Mouse (Mus musculus) neural tube, embryonic 15.5 days (tissue): ENCODE measurements around the gene Gm15737. TPM values are rescaled to one million over a fixed set of nuclear protein-coding genes. Genes with fewer than 3 reads are reported as not detected.

Experiments used
- ATAC-seq: fragments of 200-750 bp; cut with Nextera tagmentation; 2 replicates; pipeline ENCODE4 v1.8.0; 2017; ENCODE audit warnings: mild to moderate bottlenecking, moderate TSS enrichment, moderate library complexity; ENCODE audit not compliant: low FRiP score
- H3K27ac ChIP-seq: fragments of 300-500 bp; sonication (generic); replicated peaks from 2 replicates; pipeline ENCODE4 v1.5.1; 2015; ENCODE audit warnings: mild to moderate bottlenecking, inconsistent platforms
- H3K27me3 ChIP-seq: fragments of 300-500 bp; sonication (generic); replicated peaks from 2 replicates; pipeline ENCODE4 v1.6.1; 2015; ENCODE audit warnings: inconsistent platforms
- H3K36me3 ChIP-seq: fragments of 300-500 bp; sonication (generic); 2 replicates; pipeline ENCODE4 v1.6.1; 2015; ENCODE audit warnings: inconsistent platforms
- H3K4me1 ChIP-seq: fragments of 300-500 bp; sonication (generic); 2 replicates; pipeline ENCODE4 v1.6.1; 2015; ENCODE audit warnings: inconsistent platforms
- H3K4me2 ChIP-seq: fragments of 300-500 bp; sonication (generic); 2 replicates; pipeline ENCODE4 v1.6.1; 2015; ENCODE audit warnings: inconsistent platforms, mild to moderate bottlenecking, moderate library complexity
- H3K4me3 ChIP-seq: fragments of 300-500 bp; sonication (generic); replicated peaks from 2 replicates; pipeline ENCODE4 v1.5.1; 2015; ENCODE audit warnings: mild to moderate bottlenecking, inconsistent platforms
- H3K9ac ChIP-seq: fragments of 300-500 bp; sonication (generic); replicated peaks from 2 replicates; pipeline ENCODE4 v1.6.1; 2015; ENCODE audit warnings: mild to moderate bottlenecking, inconsistent platforms
- H3K9me3 ChIP-seq: fragments of 300-500 bp; sonication (generic); replicated peaks from 2 replicates; pipeline ENCODE4 v1.6.1; 2016; ENCODE audit warnings: inconsistent platforms
- WGBS: fragments of 180-500 bp; shearing (Covaris S2); methylation state at CpG from one replicate; pipeline ENCODE4 v1.1.7; 2015; ENCODE audit warnings: mixed read lengths; 5-methylcytosine and 5-hydroxymethylcytosine counted together
- polyA plus RNA-seq: library from polyadenylated mRNA; unstranded; fragments of >200 nt; fragmentation: Nextera tagmentation; extraction: Ambion mirVana; gene quantifications from 2 replicates; pipeline ENCODE4 v1.2.1, GENCODE M21; 2015

The Gm15737 gene
- not detected in 2 replicates for polyA plus RNA-seq

GRCm38 (mm10) chr6:92869089-92869581, at the start of gene Gm15737:
Gene Gm15737, plus strand, starts transcription at chr6:92869357.
- WGBS: 62% methylated on average over 4 of the region's 4 CpGs
- Histone ChIP-seq H3K27me3 (no peaks in the 10 kb centered on the region), H3K27ac (no peak within 1 kb of the TSS), H3K36me3 (no peaks in the 10 kb centered on the region), H3K9me3 (no peaks in the 10 kb centered on the region), H3K4me2 (no peak within 1 kb of the TSS), H3K9ac (no peak within 1 kb of the TSS), H3K4me1 (peaks cover 8% of the 10 kb centered on the region; the same call in 1 of the 2 replicates), H3K4me3 (no peak within 1 kb of the TSS)
- ATAC-seq: no peak

GRCm38 (mm10) chr6:92821606-92822005, 47.6 kb upstream of the Gm15737 start:
- no peaks in the 10 kb centered on the region for H3K9me3 ChIP-seq
- H3K27ac ChIP-seq: no peak overlapping the region
- H3K4me1 ChIP-seq: peaks cover 6% of the 10 kb centered on the region; the same call in 1 of the 2 replicates
- 13% methylated on average over 5 of the region's 5 CpGs for WGBS
- H3K4me3 ChIP-seq: no peak overlapping the region
- no peak overlapping the region for H3K9ac ChIP-seq
- no peaks in the 10 kb centered on the region for H3K36me3 ChIP-seq
- H3K4me2 ChIP-seq: no peak overlapping the region
- no peaks in the 10 kb centered on the region for H3K27me3 ChIP-seq
- no peak for ATAC-seq

GRCm38 (mm10) chr6:92822006-92822405, 47.2 kb upstream of the Gm15737 start:
- ATAC-seq: no peak
- Histone ChIP-seq H3K36me3 (no peaks in the 10 kb centered on the region), H3K9me3 (no peaks in the 10 kb centered on the region), H3K9ac (no peak overlapping the region), H3K27me3 (no peaks in the 10 kb centered on the region), H3K4me3 (no peak overlapping the region), H3K27ac (no peak overlapping the region), H3K4me2 (no peak overlapping the region), H3K4me1 (peaks cover 3% of the 10 kb centered on the region; the same call in 1 of the 2 replicates)
- 26% methylated on average over 6 of the region's 6 CpGs for WGBS

- H3K9ac ChIP-seq: no peak overlapping the region
- WGBS: 71% methylated on average over 7 of the region's 7 CpGs
- H3K9me3 ChIP-seq: no peaks in the 10 kb centered on the region
- peaks cover 3% of the 10 kb centered on the region; the same call in 1 of the 2 replicates for H3K4me1 ChIP-seq
- no peak overlapping the region for H3K27ac ChIP-seq
- H3K4me2 ChIP-seq: no peak overlapping the region
- no peaks in the 10 kb centered on the region for H3K27me3 ChIP-seq
- ATAC-seq: no peak
- H3K36me3 ChIP-seq: no peaks in the 10 kb centered on the region
- H3K4me3 ChIP-seq: no peak overlapping the region
Observed at GRCm38 (mm10) chr6:92823991-92824390, 45.2 kb upstream of the Gm15737 start.

GRCm38 (mm10) chr6:92826561-92826960, 42.6 kb upstream of the Gm15737 start:
- no peak overlapping the region for H3K4me2 ChIP-seq
- H3K27me3 ChIP-seq: no peaks in the 10 kb centered on the region
- no peak overlapping the region for H3K4me3 ChIP-seq
- no peak overlapping the region for H3K9ac ChIP-seq
- 84% methylated on average over 5 of the region's 5 CpGs for WGBS
- no peaks in the 10 kb centered on the region for H3K36me3 ChIP-seq
- no peaks in the 10 kb centered on the region for H3K9me3 ChIP-seq
- ATAC-seq: no peak
- no peak overlapping the region for H3K27ac ChIP-seq
- peaks cover 2% of the 10 kb centered on the region; the same call in 1 of the 2 replicates for H3K4me1 ChIP-seq

GRCm38 (mm10) chr6:92827360-92827759, 41.8 kb upstream of the Gm15737 start:
- Histone ChIP-seq H3K27ac (no peak overlapping the region), H3K4me2 (no peak overlapping the region), H3K36me3 (no peaks in the 10 kb centered on the region), H3K27me3 (no peaks in the 10 kb centered on the region), H3K4me3 (no peak overlapping the region), H3K9ac (no peak overlapping the region), H3K9me3 (no peaks in the 10 kb centered on the region), H3K4me1 (no peaks in the 10 kb centered on the region)
- WGBS: 53% methylated on average over 5 of the region's 5 CpGs
- no peak for ATAC-seq

- Histone ChIP-seq H3K4me2 (no peak overlapping the region), H3K9me3 (no peaks in the 10 kb centered on the region), H3K36me3 (no peaks in the 10 kb centered on the region), H3K9ac (no peak overlapping the region), H3K27ac (no peak overlapping the region), H3K4me1 (no peaks in the 10 kb centered on the region), H3K27me3 (no peaks in the 10 kb centered on the region), H3K4me3 (no peak overlapping the region)
- WGBS: 85% methylated on average over 2 of the region's 2 CpGs
- ATAC-seq: no peak
Observed at GRCm38 (mm10) chr6:92829148-92829547, 40.0 kb upstream of the Gm15737 start.

- Histone ChIP-seq H3K9ac (no peak overlapping the region), H3K27me3 (no peaks in the 10 kb centered on the region), H3K9me3 (no peaks in the 10 kb centered on the region), H3K4me1 (no peaks in the 10 kb centered on the region), H3K27ac (no peak overlapping the region), H3K36me3 (no peaks in the 10 kb centered on the region), H3K4me3 (no peak overlapping the region), H3K4me2 (no peak overlapping the region)
- WGBS: 92% methylated on average over 2 of the region's 2 CpGs
- no peak for ATAC-seq
Observed at GRCm38 (mm10) chr6:92831106-92831505, 38.1 kb upstream of the Gm15737 start.

GRCm38 (mm10) chr6:92842000-92842399, 27.2 kb upstream of the Gm15737 start:
- Histone ChIP-seq H3K27ac (no peak overlapping the region), H3K9ac (no peak overlapping the region), H3K4me2 (no peak overlapping the region), H3K4me3 (no peak overlapping the region), H3K27me3 (no peaks in the 10 kb centered on the region), H3K4me1 (no peaks in the 10 kb centered on the region), H3K36me3 (no peaks in the 10 kb centered on the region), H3K9me3 (no peaks in the 10 kb centered on the region)
- 30% methylated on average over 2 of the region's 2 CpGs for WGBS
- ATAC-seq: no peak

GRCm38 (mm10) chr6:92843474-92843873, 25.7 kb upstream of the Gm15737 start:
- 89% methylated on average over 2 of the region's 2 CpGs for whole genome bisulfite sequencing

GRCm38 (mm10) chr6:92845898-92846297, 23.3 kb upstream of the Gm15737 start:
- no peak for ATAC-seq
- H3K27ac ChIP-seq: no peak overlapping the region
- H3K4me3 ChIP-seq: no peak overlapping the region
- H3K9ac ChIP-seq: no peak overlapping the region
- WGBS: 84% methylated on average over 8 of the region's 8 CpGs
- H3K27me3 ChIP-seq: no peaks in the 10 kb centered on the region
- no peaks in the 10 kb centered on the region for H3K36me3 ChIP-seq
- H3K9me3 ChIP-seq: no peaks in the 10 kb centered on the region
- no peak overlapping the region for H3K4me2 ChIP-seq
- peaks cover 8% of the 10 kb centered on the region; the same call in 1 of the 2 replicates for H3K4me1 ChIP-seq

More at GRCm38 (mm10) chr6:92843474-92843873, 25.7 kb upstream of the Gm15737 start:
- Histone ChIP-seq H3K9me3 (no peaks in the 10 kb centered on the region), H3K27me3 (no peaks in the 10 kb centered on the region), H3K4me2 (no peak overlapping the region), H3K9ac (no peak overlapping the region), H3K4me1 (no peaks in the 10 kb centered on the region), H3K4me3 (no peak overlapping the region), H3K36me3 (no peaks in the 10 kb centered on the region), H3K27ac (no peak overlapping the region)
- ATAC-seq: no peak

- no peaks in the 10 kb centered on the region for H3K9me3 ChIP-seq
- no peak for ATAC-seq
- H3K9ac ChIP-seq: no peak overlapping the region
- H3K36me3 ChIP-seq: no peaks in the 10 kb centered on the region
- no peaks in the 10 kb centered on the region for H3K27me3 ChIP-seq
- H3K4me1 ChIP-seq: peaks cover 8% of the 10 kb centered on the region; the same call in 1 of the 2 replicates
- H3K4me3 ChIP-seq: no peak overlapping the region
- H3K27ac ChIP-seq: no peak overlapping the region
- WGBS: 58% methylated on average over 4 of the region's 4 CpGs
- H3K4me2 ChIP-seq: no peak overlapping the region
Observed at GRCm38 (mm10) chr6:92846614-92847013, 22.5 kb upstream of the Gm15737 start.
